Mouse (Mus musculus) heart, postnatal 4 days (tissue): ENCODE data around the gene Mrpl2. TPM values are rescaled to one million over a fixed set of nuclear protein-coding genes. Genes with fewer than 3 reads are reported as not detected.
A peak's percentile ranks its signal among the peaks of the same experiment; 100 is the strongest.

Experiments used
- DNase-seq: peaks from one replicate; pipeline ENCODE4 v3.0.0; 2021
- total RNA-seq, 2 experiments: library from RNA; stranded (reverse); gene quantifications; 2 replicates each; pipeline ENCODE4 v1.2.3; 2021

Gene Mrpl2
- total RNA-seq, 2 experiments from 2014 or later, result 107 to 109 TPM

GRCm38 (mm10) chr17:46627409-46627808 lies 18.6 kb upstream of the Mrpl2 start:
- no peak for DNase-seq

GRCm38 (mm10) chr17:46628471-46628790 lies 17.6 kb upstream of the Mrpl2 start:
- peak; percentile 57 for DNase-seq

DNA sequence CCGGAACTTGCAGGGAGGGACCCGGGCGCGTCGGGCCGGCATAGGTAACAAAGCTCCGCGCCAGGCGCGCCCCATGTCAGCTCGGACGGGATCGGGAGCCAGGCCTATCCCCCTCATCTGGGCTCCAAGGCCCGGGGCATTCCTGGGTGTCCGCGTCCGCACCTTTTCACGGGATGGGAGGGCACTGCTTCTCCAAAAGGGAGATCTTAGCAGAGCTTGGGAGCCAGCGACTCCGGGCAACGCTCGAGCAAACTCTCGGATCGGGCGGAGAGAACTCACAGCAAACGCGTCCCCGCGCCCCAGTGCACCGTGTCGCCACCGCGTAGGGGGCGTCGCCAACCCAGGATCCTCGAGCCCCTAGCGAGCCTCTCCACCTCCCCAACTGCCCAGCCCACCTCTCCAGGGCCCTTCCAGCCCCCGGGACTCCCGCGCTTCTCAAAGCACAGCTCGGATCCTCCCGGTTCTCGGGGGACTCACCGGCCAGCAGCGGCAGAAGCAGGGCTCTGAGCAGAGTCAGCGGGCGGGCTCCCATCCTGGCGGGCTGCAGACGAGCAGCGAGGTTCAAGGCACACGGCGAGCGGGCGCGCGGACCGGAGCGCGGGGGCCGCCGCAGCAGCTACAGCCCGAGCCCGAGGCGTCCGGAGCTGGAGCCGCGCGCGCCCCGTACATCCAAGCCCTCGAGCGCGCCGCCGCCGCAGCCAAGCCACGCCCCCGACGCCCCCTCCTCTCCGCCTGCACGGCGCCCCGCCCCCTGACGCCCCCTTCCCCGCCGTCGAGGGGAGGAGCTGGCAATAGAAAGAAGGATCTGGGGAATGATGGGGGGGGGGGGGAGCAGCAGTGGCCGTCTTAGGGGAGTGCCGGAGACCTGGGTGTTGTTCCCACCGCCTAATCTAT lies 17.0 kb upstream of the Mrpl2 start, which contains the start of gene Ptk7:
Gene Ptk7 (minus strand): TSS at position 714 of the 894 bp plus-strand sequence.
- DNase-seq, result peak; percentile 91

DNA sequence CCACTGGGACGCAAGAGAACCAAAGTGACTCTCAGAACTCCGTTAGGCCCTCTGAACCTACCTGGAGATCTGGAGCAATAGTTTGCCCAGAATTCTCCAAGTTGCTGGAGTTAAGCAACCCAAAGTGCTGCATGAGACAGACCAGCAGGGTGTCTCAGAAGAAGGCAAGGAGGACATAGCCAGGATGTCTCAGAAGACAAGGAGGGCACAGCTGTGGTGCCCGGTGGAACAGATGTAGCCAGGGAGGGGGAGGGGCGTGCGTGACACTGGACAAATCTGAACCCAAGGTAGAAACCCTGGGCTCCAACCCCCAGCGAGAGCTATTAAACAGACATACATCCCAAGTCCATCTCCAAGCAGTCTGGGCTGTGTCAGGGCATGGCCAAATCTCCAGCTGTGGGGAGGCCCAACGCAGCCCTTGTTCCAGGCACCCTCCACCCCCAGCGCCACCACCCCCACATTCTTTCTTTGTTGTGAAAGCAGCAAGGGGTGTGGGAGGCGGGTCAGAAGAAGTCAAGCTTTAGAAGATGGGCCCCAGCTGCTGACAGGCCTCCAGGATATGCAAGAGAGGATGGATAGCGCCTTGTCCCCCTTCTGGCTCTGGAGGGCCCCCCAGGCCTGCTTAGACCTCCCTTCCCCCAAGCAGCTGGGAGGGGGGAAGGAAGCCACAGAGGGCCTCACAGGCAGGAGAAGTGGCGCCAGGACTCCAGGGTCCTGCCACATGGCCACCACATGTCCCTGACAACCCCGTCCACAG lies 16.2 kb upstream of the Mrpl2 start:
- DNase-seq, result peak; percentile 75

- DNase-seq, result peak; percentile 81
Observed at GRCm38 (mm10) chr17:46636831-46637523, 9.1 kb upstream of the Mrpl2 start.

- DNase-seq, result no peak
Observed at GRCm38 (mm10) chr17:46639929-46640328, 6.1 kb upstream of the Mrpl2 start.

DNA sequence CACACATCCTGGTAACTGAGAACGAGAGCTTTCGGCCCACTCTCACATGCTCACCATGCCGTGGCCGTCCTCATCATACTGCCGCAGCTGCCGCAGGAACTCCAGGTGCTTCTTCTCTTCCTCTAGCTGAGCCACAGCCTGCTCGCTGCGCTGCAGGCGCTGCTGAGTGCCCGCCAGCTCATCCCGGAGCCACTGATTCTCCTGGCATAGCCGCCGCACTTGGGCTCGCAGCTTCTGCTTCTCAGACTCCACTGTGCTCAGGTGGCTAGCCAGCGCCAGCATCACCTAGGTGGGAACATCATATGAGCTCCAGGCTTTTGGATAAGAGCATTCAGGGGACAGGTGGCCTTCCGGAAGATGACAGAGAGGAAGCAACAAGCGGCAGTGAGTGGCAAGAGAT lies 4.0 kb upstream of the Mrpl2 start:
- DNase-seq, result no peak

DNA sequence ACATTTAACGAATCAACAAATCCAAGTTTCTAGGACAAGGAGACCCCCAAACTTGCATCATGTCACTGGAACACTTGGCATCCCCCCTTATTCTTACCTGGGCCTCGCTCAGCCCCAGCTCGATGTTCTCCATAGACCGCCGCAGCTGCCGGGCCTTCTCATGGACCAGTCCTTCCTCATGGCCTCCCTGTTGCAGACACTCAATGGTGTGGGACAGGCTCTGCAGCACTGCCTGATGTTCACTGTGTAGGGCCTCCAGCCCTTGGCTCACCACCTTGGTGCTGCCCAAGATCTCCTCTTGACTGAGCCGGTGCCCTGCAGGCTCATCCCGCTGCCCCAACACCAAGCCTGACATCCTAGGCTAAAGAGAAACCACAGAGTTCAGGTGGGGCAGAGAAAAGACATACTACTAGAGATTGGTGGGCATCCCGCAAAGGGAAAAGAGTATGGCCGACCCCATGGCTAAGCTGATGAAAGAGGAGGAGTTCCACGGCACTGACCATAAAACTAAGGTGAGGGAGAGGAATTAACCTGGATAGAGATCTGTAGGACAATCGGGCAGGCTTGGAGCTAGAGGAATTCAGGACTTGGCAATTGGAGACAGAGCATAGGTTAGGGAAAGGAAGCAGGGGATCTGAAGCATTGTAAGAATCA lies 1.8 kb upstream of the Mrpl2 start:
- DNase-seq, result no peak

- DNase-seq, result peak; percentile 68
Observed at GRCm38 (mm10) chr17:46644916-46645475, 1.0 kb upstream of the Mrpl2 start.

DNA sequence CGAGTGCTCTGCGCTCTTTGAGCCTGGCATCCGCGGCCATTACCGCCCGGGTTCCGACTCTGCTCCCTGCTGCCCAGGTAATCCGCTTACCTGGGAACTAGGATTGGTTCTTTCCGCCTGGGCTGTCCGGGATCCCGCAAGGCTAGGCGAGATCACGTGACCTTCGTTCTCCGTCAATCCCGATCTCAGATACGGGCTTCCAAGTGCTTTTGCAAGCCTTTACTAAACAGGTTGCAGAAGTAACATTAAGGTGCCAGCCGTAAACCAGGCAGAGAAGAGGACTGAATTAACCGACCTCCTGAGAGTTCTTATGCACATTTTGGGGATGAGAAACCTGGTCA lies 263 bp downstream of the Mrpl2 start:
- DNase-seq, result no peak

- no peak for DNase-seq
Observed at GRCm38 (mm10) chr17:46647279-46647678, 1.2 kb downstream of the Mrpl2 start.

DNA sequence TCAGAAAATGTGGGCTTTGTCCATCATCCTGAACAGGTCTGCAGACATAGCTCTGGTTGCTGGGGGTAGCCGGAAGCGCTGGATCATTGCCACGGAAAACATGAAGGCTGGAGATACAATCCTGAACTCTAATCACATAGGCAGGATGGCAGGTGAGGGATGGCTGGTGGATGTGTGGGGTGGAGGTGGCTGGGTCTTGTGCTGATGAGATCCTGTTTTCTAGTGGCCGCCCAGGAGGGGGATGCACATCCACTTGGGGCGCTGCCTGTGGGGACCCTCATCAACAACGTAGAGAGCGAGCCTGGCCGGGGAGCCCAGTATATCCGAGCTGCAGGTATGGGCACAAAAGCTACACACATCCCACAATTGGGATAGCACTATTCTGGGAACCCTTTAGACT lies 2.4 kb downstream of the Mrpl2 start:
- no peak for DNase-seq

- DNase-seq, result peak; percentile 44
Observed at GRCm38 (mm10) chr17:46649811-46650210, 3.8 kb downstream of the Mrpl2 start.

GRCm38 (mm10) chr17:46650232-46651031 lies 4.4 kb downstream of the Mrpl2 start, which contains the start of gene Cul7:
Gene Cul7, plus strand, starts transcription at chr17:46650337.
- DNase-seq, result peak; percentile 95

DNA sequence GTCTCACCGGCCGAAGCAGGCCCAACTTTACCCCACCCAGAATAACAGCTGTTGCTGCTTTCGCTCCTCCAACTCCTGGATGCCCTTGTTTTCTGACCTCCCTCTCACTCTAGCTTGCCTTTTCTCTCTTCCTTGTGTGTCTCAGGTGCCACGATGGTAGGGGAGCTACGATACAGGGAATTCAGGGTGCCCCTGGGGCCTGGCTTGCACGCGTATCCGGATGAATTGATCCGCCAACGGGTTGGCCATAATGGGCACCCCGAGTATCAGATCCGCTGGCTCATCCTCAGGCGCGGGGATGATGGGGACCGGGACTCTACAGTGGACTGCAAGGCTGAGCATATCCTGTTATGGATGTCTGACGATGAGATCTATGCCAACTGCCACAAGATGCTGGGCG lies 5.3 kb downstream of the Mrpl2 start:
- DNase-seq, result no peak

- no peak for DNase-seq
Observed at GRCm38 (mm10) chr17:46651755-46652547, 5.9 kb downstream of the Mrpl2 start.

DNA sequence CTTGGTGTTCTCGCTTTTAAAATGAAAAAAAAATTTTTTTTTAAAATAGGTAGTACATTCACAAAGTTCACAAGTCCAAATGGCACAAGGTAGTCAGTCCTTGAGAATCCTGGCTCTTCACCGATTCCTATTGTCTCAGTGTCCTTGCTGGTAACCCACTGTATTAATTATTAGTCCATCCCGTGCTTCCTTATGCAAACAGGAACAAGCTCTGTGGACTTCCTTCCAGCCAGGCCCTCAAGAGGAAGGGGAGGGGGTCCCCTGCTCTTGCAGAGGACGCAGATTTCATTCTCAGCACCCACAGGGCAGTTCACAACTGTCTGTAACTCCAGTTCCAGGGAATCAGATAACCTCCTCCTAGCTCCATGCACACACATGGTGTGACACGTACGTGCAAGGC lies 10.0 kb downstream of the Mrpl2 start:
- no peak for DNase-seq

DNA sequence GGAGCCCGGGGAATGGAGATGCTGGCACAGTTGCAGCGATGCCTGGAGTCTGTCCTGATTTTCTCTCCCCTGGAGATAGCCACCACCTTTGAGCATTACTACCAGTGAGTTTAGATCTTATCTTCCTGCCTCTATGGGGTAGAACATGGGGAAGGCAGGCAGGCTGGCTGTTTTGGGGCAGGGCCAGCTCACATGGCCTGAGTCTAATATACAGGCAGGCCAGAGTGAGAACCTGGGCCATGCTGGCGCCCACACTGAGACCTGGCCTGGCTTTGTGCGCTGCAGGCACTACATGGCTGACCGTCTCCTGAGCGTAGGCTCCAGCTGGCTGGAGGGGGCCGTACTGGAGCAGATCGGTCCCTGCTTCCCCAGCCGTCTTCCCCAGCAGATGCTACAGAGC lies 15.3 kb downstream of the Mrpl2 start:
- no peak for DNase-seq

GRCm38 (mm10) chr17:46661981-46662380 lies 16.0 kb downstream of the Mrpl2 start:
- DNase-seq, result no peak

GRCm38 (mm10) chr17:46662730-46663129 lies 16.7 kb downstream of the Mrpl2 start:
- peak; percentile 49 for DNase-seq

- no peak for DNase-seq
Observed at GRCm38 (mm10) chr17:46667712-46668111, 21.7 kb downstream of the Mrpl2 start.
